Mouse (Mus musculus) naive thymus-derived CD4-positive, alpha-beta T cell, adult 2 months (primary cell): ENCODE data around the gene Pla2r1.

ENCODE experiments used
- DNase-seq: peaks from one replicate; pipeline ENCODE4 v3.0.0-alpha.2; 2011; ENCODE audit warnings: low read depth

The Pla2r1 gene

GRCm38 (mm10) chr2:60552902-60553682, at the start of gene Pla2r1:
Pla2r1 (minus strand) TSS chr2:60553308.
- DNase-seq: no peak

DNA sequence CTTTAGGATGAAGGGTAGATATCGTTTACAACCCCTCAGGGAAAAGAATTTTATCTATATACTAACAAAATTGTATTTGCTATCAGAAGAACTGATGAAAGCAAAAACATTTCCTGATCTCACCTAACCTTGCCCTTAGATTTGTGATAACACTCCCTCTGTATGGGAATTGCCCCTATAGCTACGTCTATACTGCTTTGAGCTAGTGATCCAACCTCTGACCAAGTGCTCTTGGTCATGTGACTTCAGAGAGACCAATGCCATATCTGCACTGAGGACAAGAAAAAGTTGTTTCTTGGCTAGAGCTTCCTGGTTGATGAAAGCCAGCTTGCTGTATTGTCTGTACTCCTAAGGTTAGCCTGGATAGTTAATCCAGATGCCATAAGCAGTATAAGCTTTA, 48.2 kb upstream of the Pla2r1 start:
- no peak for DNase-seq

DNA sequence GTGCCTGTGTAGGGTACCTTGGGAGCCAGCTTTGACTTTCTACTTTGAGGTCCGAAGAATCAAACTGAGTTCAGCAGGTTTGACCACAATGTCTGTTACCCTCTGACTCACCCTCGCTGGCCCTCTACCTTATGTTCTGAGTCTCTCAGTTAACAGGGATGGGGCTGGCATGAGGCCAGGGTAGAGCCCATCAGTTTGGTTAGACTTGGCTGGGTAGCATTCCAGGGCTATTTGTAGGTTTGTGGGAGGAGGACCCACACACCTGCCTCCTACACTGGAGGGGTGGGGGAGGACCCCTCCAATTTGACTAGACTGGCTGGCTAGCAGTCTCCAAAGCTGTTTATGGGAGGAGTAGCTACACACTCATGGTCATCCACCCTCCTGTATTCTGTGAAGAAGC, 47.8 kb upstream of the Pla2r1 start:
- no peak for DNase-seq

DNA sequence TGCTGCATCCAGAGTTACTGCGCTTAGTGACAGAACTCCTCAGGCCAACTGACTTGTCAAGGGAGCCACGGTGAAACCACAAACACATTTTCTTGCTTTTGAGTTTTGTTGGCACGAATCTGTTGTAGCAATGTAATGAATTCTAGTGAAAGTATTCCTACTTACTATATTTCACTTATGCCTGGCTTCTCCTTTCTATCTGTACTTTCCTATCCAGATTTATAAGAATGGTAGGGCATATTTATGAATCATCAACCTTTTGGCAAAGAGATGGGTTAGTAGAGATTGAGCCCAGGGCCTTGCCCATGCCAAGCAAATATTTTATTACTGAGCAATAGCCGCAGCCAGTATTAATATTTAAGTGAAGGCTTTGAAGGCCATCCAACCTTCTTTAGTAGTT, 30.3 kb upstream of the Pla2r1 start:
- no peak for DNase-seq

- no peak for DNase-seq
Observed at GRCm38 (mm10) chr2:60554561-60554960, 1.5 kb upstream of the Pla2r1 start.

DNA sequence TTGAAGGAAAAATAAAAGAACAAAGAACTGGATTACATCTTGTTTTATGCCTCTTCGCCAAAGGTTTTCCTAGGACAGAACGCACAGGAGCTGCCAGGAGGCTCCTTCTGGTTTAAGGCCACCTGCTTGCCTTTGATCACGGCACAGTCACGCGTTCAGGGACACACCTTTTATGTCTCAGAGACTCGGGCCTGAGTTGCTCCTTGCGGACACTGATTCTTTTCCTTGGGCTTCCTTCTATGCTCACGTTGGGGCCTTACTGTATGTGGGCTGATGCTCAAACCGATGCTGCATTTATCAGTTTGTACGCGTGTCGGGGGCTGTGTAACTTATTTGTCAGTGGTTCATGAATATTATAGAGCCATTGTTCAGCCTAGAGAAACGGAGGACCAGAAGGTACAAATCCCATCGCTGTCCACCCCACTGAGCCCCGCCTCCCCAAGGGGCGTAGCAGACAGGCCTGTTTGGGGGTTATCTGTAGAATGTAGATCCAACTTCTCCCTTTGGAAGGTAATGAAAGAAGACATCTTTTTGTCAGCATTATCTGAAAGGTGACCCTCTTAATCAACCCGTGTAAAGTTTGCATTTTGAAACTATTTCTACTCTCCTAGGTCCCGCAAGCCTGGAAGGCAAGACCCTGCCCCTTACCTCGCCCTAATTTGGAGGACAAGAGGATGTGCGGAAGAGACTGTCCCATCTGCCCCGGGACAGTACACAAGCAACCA, 769 bp downstream of the Pla2r1 start:
- DNase-seq: no peak

GRCm38 (mm10) chr2:60551673-60552072, 1.4 kb downstream of the Pla2r1 start:
- no peak for DNase-seq

DNA sequence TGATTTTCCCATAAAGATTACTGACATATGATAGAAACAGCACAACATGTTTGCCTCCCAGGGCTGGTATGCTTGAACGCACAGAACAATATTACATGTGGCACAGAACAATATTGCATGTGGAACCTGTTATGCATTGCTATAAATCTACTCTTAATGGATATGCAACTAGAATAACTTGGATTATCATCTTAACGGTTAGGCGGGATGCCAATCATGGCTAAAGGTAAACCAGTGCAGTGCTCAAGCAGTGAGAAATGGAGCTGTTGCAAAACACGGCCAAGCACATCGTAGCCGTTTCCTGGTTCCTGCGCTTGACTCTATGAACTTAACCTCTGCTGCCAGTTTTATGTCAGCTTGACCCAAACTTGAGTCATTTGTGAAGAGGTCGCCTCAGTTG, 2.6 kb downstream of the Pla2r1 start:
- no peak for DNase-seq

GRCm38 (mm10) chr2:60549851-60550250, 3.3 kb downstream of the Pla2r1 start:
- DNase-seq: no peak

- DNase-seq: no peak
Observed at GRCm38 (mm10) chr2:60546082-60546481, 7.0 kb downstream of the Pla2r1 start.

- DNase-seq: no peak
Observed at GRCm38 (mm10) chr2:60544006-60544405, 9.1 kb downstream of the Pla2r1 start.

DNA sequence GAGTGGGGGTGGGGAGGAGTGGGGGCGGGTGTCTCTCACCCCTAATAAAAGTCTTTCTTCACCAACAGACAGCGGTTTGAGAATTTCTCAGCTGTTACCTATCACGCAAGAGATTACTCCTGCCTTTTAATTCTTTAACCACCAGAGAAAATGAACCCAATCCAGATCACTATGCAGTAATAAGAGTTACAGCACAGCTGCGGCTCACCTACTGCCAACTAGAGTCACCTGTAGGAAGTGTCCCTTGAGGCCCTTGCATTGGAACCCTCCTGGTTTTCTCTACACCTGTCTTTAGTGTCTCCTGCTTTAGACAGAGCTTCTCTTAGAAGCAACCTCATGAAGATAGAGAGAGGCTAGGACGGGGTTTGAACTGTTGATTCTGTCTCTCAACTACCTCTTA, 11.4 kb downstream of the Pla2r1 start:
- no peak for DNase-seq

- DNase-seq: no peak
Observed at GRCm38 (mm10) chr2:60540346-60540745, 12.8 kb downstream of the Pla2r1 start.

DNA sequence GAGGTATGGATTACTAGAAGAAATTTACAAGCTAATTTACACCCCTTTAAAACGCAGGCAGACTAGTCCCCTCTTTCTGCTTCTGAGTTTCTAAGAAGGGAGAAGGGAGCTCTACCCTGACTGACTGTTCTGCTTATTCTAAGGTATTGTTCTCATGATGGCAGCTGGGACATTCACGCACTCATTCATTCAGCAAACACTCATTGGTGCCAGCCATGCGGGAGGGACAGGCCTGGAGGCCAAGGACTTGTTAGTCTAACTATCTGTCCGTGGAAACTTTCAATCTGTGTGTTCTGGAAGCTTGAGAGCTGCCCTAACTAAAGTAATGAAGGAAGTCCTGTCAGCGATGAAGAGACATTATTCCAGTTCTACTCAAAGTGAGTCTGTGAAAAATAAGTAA, 14.4 kb downstream of the Pla2r1 start:
- no peak for DNase-seq

GRCm38 (mm10) chr2:60538274-60538673, 14.8 kb downstream of the Pla2r1 start:
- DNase-seq: no peak

DNA sequence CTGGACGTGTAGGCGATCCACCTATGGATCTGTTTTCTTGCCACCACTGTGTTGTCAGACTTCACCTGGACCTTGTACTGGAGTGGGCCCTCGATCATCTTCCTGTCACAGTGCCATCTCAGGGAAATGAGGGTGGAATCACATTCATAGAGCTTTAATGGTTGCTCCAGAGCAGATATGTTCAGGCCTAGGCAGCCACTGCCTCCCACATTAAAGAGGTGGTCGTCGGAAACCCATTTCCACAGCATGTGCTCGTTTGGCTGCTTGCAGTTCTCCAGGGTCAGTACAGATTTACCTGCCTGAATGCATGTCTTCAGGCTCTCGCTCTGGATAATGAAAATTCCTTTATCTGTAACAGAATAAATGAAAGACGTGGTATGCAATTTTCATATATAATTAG, 18.4 kb downstream of the Pla2r1 start:
- DNase-seq: no peak

GRCm38 (mm10) chr2:60533026-60533425, 20.1 kb downstream of the Pla2r1 start:
- no peak for DNase-seq

DNA sequence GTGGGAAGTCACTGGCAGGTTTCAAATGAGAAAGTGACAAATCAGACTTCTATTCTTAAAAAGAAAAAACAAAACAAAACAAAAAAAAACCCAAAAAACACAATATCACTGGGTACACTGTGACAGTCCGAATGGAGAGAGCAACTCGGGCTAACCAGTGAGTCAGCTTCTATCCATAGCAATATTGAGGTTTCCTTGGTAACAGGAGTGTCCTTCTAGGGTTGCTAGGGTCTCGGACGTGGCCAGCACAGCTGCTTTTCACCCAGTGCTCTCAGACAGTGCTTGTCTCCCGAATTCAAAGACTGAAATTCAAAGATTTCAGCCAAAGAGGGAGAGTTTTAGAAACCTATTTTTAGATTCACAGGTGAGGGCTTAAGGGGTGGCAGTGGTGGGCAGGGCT, 20.6 kb downstream of the Pla2r1 start:
- DNase-seq: no peak

GRCm38 (mm10) chr2:60515817-60516216, 37.3 kb downstream of the Pla2r1 start:
- no peak for DNase-seq

- DNase-seq: peak; percentile 22
Observed at GRCm38 (mm10) chr2:60514863-60515262, 38.2 kb downstream of the Pla2r1 start.

DNA sequence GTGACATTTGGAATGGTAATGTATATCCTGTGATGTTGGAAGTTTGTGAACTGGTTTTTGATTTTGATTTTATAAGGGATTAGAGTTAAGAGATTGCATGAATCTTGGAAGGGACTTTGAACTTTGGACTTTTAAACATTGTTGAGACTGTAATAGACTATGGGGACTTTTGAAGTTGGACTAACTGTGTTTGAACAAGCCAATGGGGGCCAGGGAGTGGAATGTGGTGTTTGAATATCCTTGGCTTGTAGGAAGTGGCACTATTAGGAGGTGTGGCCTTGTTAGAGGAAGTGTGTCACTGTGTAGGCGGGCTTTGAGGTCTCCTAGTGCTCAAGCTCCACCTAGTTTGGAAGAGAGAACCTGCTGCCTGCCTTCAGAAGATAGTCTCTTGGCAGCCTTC, 42.4 kb downstream of the Pla2r1 start:
- DNase-seq: no peak

DNA sequence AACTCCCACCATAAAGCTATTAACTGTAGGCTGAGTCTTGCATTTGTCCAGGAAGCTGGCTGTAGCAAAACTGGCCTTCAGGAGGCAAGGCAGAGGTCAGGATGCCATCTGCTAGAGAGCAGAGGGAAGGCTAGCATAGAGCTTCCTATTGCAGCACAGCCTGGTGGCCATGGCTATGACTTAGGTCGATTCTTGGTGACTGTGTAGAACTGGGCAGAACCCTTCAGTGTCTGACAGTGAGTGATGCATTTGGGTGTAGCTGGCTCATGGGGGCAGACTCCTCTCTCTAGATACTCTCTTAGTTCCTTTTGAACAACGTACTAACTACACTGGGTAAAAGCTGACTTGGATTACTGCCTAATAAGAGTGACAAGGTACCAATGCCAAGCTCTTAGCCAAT, 48.0 kb downstream of the Pla2r1 start:
- peak; percentile 10 for DNase-seq

DNA sequence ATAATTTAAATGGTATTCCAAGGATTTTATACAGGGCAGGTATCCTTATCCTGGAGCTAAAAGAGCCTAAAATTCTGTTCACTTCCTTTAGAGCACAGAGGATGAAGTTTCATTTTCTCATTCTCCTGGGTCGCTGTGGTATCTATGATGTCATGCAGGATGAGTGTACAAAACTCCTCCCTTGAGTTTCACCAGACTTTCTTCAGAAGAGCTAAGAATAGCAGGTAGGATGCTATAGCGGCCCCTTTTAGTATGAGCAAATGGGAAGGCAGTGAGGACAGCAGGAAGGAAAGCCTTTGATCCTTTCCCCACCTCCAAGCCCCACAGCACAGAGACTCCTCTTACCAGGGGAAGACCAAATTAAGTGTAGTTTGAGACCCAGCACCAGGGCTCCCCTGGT, 48.4 kb downstream of the Pla2r1 start:
- peak; percentile 43 for DNase-seq

GRCm38 (mm10) chr2:60503991-60504390, 49.1 kb downstream of the Pla2r1 start:
- no peak for DNase-seq
